Mouse (Mus musculus) brown adipose tissue, adult 24 weeks (tissue): ENCODE measurements around the gene Cog7. TPM values are rescaled to one million over a fixed set of nuclear protein-coding genes. Genes with fewer than 3 reads are reported as not detected.

Experiments
- polyA plus RNA-seq: library from polyadenylated mRNA; stranded (reverse); fragments of >200 nt; gene quantifications from 2 replicates; pipeline ENCODE4 v1.2.4, GENCODE M21; 2012; ENCODE audit not compliant: missing spikeins, insufficient read depth, insufficient read length

Cog7 gene
- polyA plus RNA-seq, 1 experiment: 16.1 TPM

Other genes starting within 250 kb of the Cog7 start
- gene Scnn1g, start 247.2 kb downstream of the Cog7 start, polyA plus RNA-seq: not detected in 2 replicates
- gene Scnn1b, start 116.7 kb downstream of the Cog7 start, polyA plus RNA-seq: not detected in 2 replicates
- gene Gga2, start 39.5 kb upstream of the Cog7 start, polyA plus RNA-seq: 29.1 and 44.8 TPM in 2 replicates
- gene Ubfd1, start 85.5 kb upstream of the Cog7 start, polyA plus RNA-seq: 9.3 and 15.5 TPM in 2 replicates
- gene Ears2, start 85.6 kb upstream of the Cog7 start, polyA plus RNA-seq: 4.8 and 7.9 TPM in 2 replicates
- 1,818 and 1,889 TPM in 2 replicates for gene Ndufab1, start 120.2 kb upstream of the Cog7 start, polyA plus RNA-seq
- 0.52 TPM in 1 of 2 replicates, not detected in the other for gene Palb2, start 151.3 kb upstream of the Cog7 start, polyA plus RNA-seq
- gene Dctn5, start 151.3 kb upstream of the Cog7 start, polyA plus RNA-seq: 55.1 and 57.1 TPM in 2 replicates
- gene Plk1, start 177.7 kb upstream of the Cog7 start, polyA plus RNA-seq: not detected in 2 replicates
- gene Ern2, start 204.5 kb upstream of the Cog7 start, polyA plus RNA-seq: not detected in 2 replicates
- 3.6 and 5.9 TPM in 2 replicates for gene Chp2, start 237.8 kb upstream of the Cog7 start, polyA plus RNA-seq